ENCODE assay signal across 8 mouse cellular contexts in genomic region chr19:18630221-18631119, GRCm38 (mm10). TPM values are rescaled to one million over a fixed set of nuclear protein-coding genes. Genes with fewer than 3 reads are reported as not detected.
DNase-seq lines count a peak whose midpoint lies in the region; ATAC-seq and TF ChIP-seq lines count a peak whose summit lies in the region.

No protein-coding gene starts in this region.

- DNase-seq in urinary bladder, postnatal 25 days (ENCODE audit: low spot score) = peak; percentile 28
- DNase-seq in urinary bladder, adult 2 months (ENCODE audit: low spot score) = no peak
- no peak for DNase-seq in hindbrain, embryonic 14.5 days (ENCODE audit: low spot score)
- no peak for DNase-seq in liver, embryonic 11.5 days (ENCODE audit: low spot score)
- peak; percentile 41 for DNase-seq in naive thymus-derived CD4-positive, alpha-beta T cell, adult 2 months (ENCODE audit: low read depth)
- no peak for DNase-seq in left cerebral cortex, adult 11 months (ENCODE audit: low spot score)
- no peak for DNase-seq in left cerebral cortex, postnatal 14 days (ENCODE audit: low spot score in 2 of 2)

- H3K4me3 ChIP-seq in embryonic fibroblast, embryonic 13.5 days (ENCODE audit: insufficient read depth, low read length) = peak overlapping the region; percentile 83
- peak overlapping the region; percentile 69 for H3K4me3 ChIP-seq in hindbrain, embryonic 14.5 days (replicated peaks; ENCODE audit: low read length)
- peak overlapping the region; percentile 84 for H3K4me3 ChIP-seq in liver, embryonic 11.5 days (ENCODE audit: low read depth, low read length)

- ATAC-seq in hindbrain, embryonic 14.5 days (ENCODE audit: low FRiP score) = no peak
- ATAC-seq in liver, embryonic 11.5 days (replicated peaks; ENCODE audit: low FRiP score) = no peak

- H3K9me3 ChIP-seq in hindbrain, embryonic 14.5 days (ENCODE audit: control insufficient read depth, low read length) = no peaks in the 10 kb centered on the region
- H3K9me3 ChIP-seq in liver, embryonic 11.5 days (ENCODE audit: control insufficient read depth, low read length) = no peaks in the 10 kb centered on the region

- peak overlapping the region; percentile 63 for H3K9ac ChIP-seq in hindbrain, embryonic 14.5 days
- peak overlapping the region; percentile 20; the same call in 1 of the 2 replicates for H3K9ac ChIP-seq in liver, embryonic 11.5 days (ENCODE audit: low read depth, low read length)

- H3K4me1 ChIP-seq in embryonic fibroblast, embryonic 13.5 days (ENCODE audit: control insufficient read depth, insufficient read depth, low read length) = peaks cover 3% of the 10 kb centered on the region
- H3K4me1 ChIP-seq in hindbrain, embryonic 14.5 days (replicated peaks; ENCODE audit: control insufficient read depth, insufficient read depth, low read length) = peaks cover 11% of the 10 kb centered on the region; the same call in 1 of the 2 replicates
- H3K4me1 ChIP-seq in liver, embryonic 11.5 days (replicated peaks; ENCODE audit: control insufficient read depth, insufficient read depth, low read length) = peaks cover 14% of the 10 kb centered on the region

- 13% methylated on average over 17 of the region's 17 CpGs for WGBS in hindbrain, embryonic 14.5 days
- 14% methylated on average over 17 of the region's 17 CpGs for WGBS in liver, embryonic 11.5 days

- intact Hi-C loops in left cerebral cortex, postnatal 14 days (cut with DNase I) = loop anchor here (5.0 kb wide), 1 partner anchor 42 kb away; the partner anchor contains the start of gene Carnmt1

- H3K4me2 ChIP-seq in hindbrain, embryonic 14.5 days (replicated peaks) = peak overlapping the region; percentile 95
- H3K4me2 ChIP-seq in liver, embryonic 11.5 days = peak overlapping the region; percentile 80

- H3K27me3 ChIP-seq in hindbrain, embryonic 14.5 days (ENCODE audit: control insufficient read depth, insufficient read depth, low read length) = no peaks in the 10 kb centered on the region
- no peaks in the 10 kb centered on the region for H3K27me3 ChIP-seq in liver, embryonic 11.5 days (replicated peaks; ENCODE audit: control insufficient read depth, insufficient read depth, low read length)

- TF ChIP-seq POLR2A in embryonic fibroblast, embryonic 13.5 days (IDR thresholded peaks at IDR 0.05; ENCODE audit: low read depth, low read length) = peak; percentile 52

- no peaks in the 10 kb centered on the region for H3K36me3 ChIP-seq in hindbrain, embryonic 14.5 days (replicated peaks; ENCODE audit: control insufficient read depth, insufficient read depth)
- H3K36me3 ChIP-seq in liver, embryonic 11.5 days (ENCODE audit: control insufficient read depth, insufficient read depth, low read length) = no peaks in the 10 kb centered on the region

- H3K27ac ChIP-seq in embryonic fibroblast, embryonic 13.5 days (ENCODE audit: insufficient read depth, low read length) = peak overlapping the region; percentile 75
- peak overlapping the region; percentile 58; the same call in 1 of the 2 replicates for H3K27ac ChIP-seq in hindbrain, embryonic 14.5 days
- no peak overlapping the region for H3K27ac ChIP-seq in liver, embryonic 11.5 days (ENCODE audit: low read depth, low read length)

- TF ChIP-seq CTCF in embryonic fibroblast, embryonic 13.5 days (IDR thresholded peaks at IDR 0.05; ENCODE audit: borderline replicate concordance, insufficient read depth, low read length) = no peak

RNA-seq across cellular contexts. Expression of gene Ostf1, which starts 1.2 kb away (rescaled TPM):
- polyA plus RNA-seq in urinary bladder, adult 2 months (2012; rRNA removed) = 85.0 and 103 TPM in 2 replicates
- polyA plus RNA-seq in embryonic fibroblast, embryonic 13.5 days (2011; ENCODE audit: insufficient read length, low read depth, missing spikeins) = 106 and 109 TPM in 2 replicates
- 51.8 and 54.3 TPM in 2 replicates for polyA plus RNA-seq in hindbrain, embryonic 14.5 days (2014; fragmentation: Nextera tagmentation; extraction: Ambion mirVana)
- 86.8 and 92.2 TPM in 2 replicates for polyA plus RNA-seq in liver, embryonic 11.5 days (2014; fragmentation: Nextera tagmentation; extraction: Ambion mirVana)
- 10 to 100 TPM; 18.6 to 22.8 TPM for total RNA-seq in left cerebral cortex, postnatal 14 days (2021)

RNA-seq across cellular contexts. Expression of gene Nmrk1, which starts 1.3 kb away (rescaled TPM):
- polyA plus RNA-seq in urinary bladder, adult 2 months (2012; rRNA removed) = 12.6 and 14.7 TPM in 2 replicates
- 11.4 and 17.5 TPM in 2 replicates for polyA plus RNA-seq in embryonic fibroblast, embryonic 13.5 days (2011; ENCODE audit: insufficient read length, low read depth, missing spikeins)
- 6.2 and 6.6 TPM in 2 replicates for polyA plus RNA-seq in hindbrain, embryonic 14.5 days (2014; fragmentation: Nextera tagmentation; extraction: Ambion mirVana)
- 12.4 and 12.5 TPM in 2 replicates for polyA plus RNA-seq in liver, embryonic 11.5 days (2014; fragmentation: Nextera tagmentation; extraction: Ambion mirVana)
- total RNA-seq in left cerebral cortex, postnatal 14 days (2021) = 1 to 10 TPM; 3.8 to 5.3 TPM

RNA-seq across cellular contexts. Expression of gene Carnmt1, which starts 40.1 kb away (rescaled TPM):
- polyA plus RNA-seq in urinary bladder, adult 2 months (2012; rRNA removed) = 9.8 and 10.1 TPM in 2 replicates
- 10.5 and 21.5 TPM in 2 replicates for polyA plus RNA-seq in embryonic fibroblast, embryonic 13.5 days (2011; ENCODE audit: insufficient read length, low read depth, missing spikeins)
- 15.4 and 16.1 TPM in 2 replicates for polyA plus RNA-seq in hindbrain, embryonic 14.5 days (2014; fragmentation: Nextera tagmentation; extraction: Ambion mirVana)
- polyA plus RNA-seq in liver, embryonic 11.5 days (2014; fragmentation: Nextera tagmentation; extraction: Ambion mirVana) = 44.7 and 45.1 TPM in 2 replicates
- total RNA-seq in left cerebral cortex, postnatal 14 days (2021) = 10 to 100 TPM; 11.6 to 12.4 TPM

Comparison
In these comparisons a context has a peak if more than half of its experiments do, and no peak if none do; other contexts are left out.
1. DNase-seq: peak in urinary bladder, postnatal 25 days (single experiment) and naive thymus-derived CD4-positive, alpha-beta T cell, adult 2 months (single experiment); none in urinary bladder, adult 2 months (single experiment), hindbrain, embryonic 14.5 days (single experiment), liver, embryonic 11.5 days (single experiment), left cerebral cortex, adult 11 months (single experiment) and left cerebral cortex, postnatal 14 days (0 of 2).
2. Peak in every context shown above with its lines, with median percentiles within 50 percentile points of each other: H3K4me3 ChIP-seq.